Mouse (Mus musculus) forebrain, embryonic 11.5 days (tissue): Measurements from ENCODE around the gene Pkp3. TPM values are rescaled to one million over a fixed set of nuclear protein-coding genes. Genes with fewer than 3 reads are reported as not detected.

Experiments used
- polyA plus RNA-seq: library from polyadenylated mRNA; unstranded; fragments of >200 nt; fragmentation: Nextera tagmentation; extraction: Ambion mirVana; gene quantifications from 2 replicates; pipeline ENCODE4 v1.2.1, GENCODE M21; 2014

Gene Pkp3
- polyA plus RNA-seq, 1 experiment from 2014 or later, result 1.1 TPM

Other genes with a start within 250 kb of the Pkp3 start
- 0.48 TPM in 1 of 2 replicates, not detected in the other for gene Urah, start 243.2 kb upstream of the Pkp3 start, polyA plus RNA-seq
- gene Scgb1c1, start 232.7 kb upstream of the Pkp3 start, polyA plus RNA-seq, result not detected in 2 replicates
- not detected in 2 replicates for gene Odf3, start 230.4 kb upstream of the Pkp3 start, polyA plus RNA-seq
- not detected in 2 replicates for gene Gm45785, start 221.9 kb upstream of the Pkp3 start, polyA plus RNA-seq
- gene Ric8a, start 221.3 kb upstream of the Pkp3 start, polyA plus RNA-seq, result 57.2 and 63.0 TPM in 2 replicates
- gene Bet1l, start 220.6 kb upstream of the Pkp3 start, polyA plus RNA-seq, result 27.2 and 29.1 TPM in 2 replicates
- gene Psmd13, start 196.2 kb upstream of the Pkp3 start, polyA plus RNA-seq, result 242 and 244 TPM in 2 replicates
- gene Sirt3, start 195.9 kb upstream of the Pkp3 start, polyA plus RNA-seq, result 24.3 and 25.2 TPM in 2 replicates
- gene Cox8b, start 177.8 kb upstream of the Pkp3 start, polyA plus RNA-seq, result not detected in 2 replicates
- gene Nlrp6, start 157.3 kb upstream of the Pkp3 start, polyA plus RNA-seq, result 0.11 and 0.37 TPM in 2 replicates
- 15.8 and 16.1 TPM in 2 replicates for gene Pgghg, start 136.8 kb upstream of the Pkp3 start, polyA plus RNA-seq
- 0.49 TPM in 1 of 2 replicates, not detected in the other for gene Ifitm5, start 127.9 kb upstream of the Pkp3 start, polyA plus RNA-seq
- gene Gm45717, start 122.3 kb upstream of the Pkp3 start, polyA plus RNA-seq, result not detected in 2 replicates
- gene Ifitm2, start 122.2 kb upstream of the Pkp3 start, polyA plus RNA-seq, result 225 and 231 TPM in 2 replicates
- 5.6 and 8.1 TPM in 2 replicates for gene Ifitm1, start 111.0 kb upstream of the Pkp3 start, polyA plus RNA-seq
- gene Ifitm3, start 67.4 kb upstream of the Pkp3 start, polyA plus RNA-seq, result 9.4 and 9.7 TPM in 2 replicates
- not detected in 2 replicates for gene Ifitm6, start 60.3 kb upstream of the Pkp3 start, polyA plus RNA-seq
- not detected in 2 replicates for gene Gm17387, start 49.1 kb upstream of the Pkp3 start, polyA plus RNA-seq
- gene B4galnt4, start 17.1 kb upstream of the Pkp3 start, polyA plus RNA-seq, result 22.3 and 23.5 TPM in 2 replicates
- 1.2 and 1.8 TPM in 2 replicates for gene Sigirr, start 22.4 kb downstream of the Pkp3 start, polyA plus RNA-seq
- 0.21 and 0.39 TPM in 2 replicates for gene Ano9, start 39.6 kb downstream of the Pkp3 start, polyA plus RNA-seq
- 70.9 and 75.3 TPM in 2 replicates for gene Ptdss2, start 44.2 kb downstream of the Pkp3 start, polyA plus RNA-seq
- gene Rnh1, start 94.6 kb downstream of the Pkp3 start, polyA plus RNA-seq, result 56.7 and 65.2 TPM in 2 replicates
- 87.5 and 116 TPM in 2 replicates for gene Hras, start 115.8 kb downstream of the Pkp3 start, polyA plus RNA-seq
- gene Lrrc56, start 115.9 kb downstream of the Pkp3 start, polyA plus RNA-seq, result 14.0 and 16.1 TPM in 2 replicates
- 3.3 TPM in 2 replicates for gene Lmntd2, start 135.9 kb downstream of the Pkp3 start, polyA plus RNA-seq
- 47.4 and 49.3 TPM in 2 replicates for gene Rassf7, start 137.6 kb downstream of the Pkp3 start, polyA plus RNA-seq
- 99.6 and 102 TPM in 2 replicates for gene Phrf1, start 150.6 kb downstream of the Pkp3 start, polyA plus RNA-seq
- 0.57 and 1.2 TPM in 2 replicates for gene Irf7, start 188.3 kb downstream of the Pkp3 start, polyA plus RNA-seq
- gene Cdhr5, start 198.6 kb downstream of the Pkp3 start, polyA plus RNA-seq, result not detected in 2 replicates
- 2.5 TPM in 2 replicates for gene Sct, start 200.9 kb downstream of the Pkp3 start, polyA plus RNA-seq
- 0.24 and 0.43 TPM in 2 replicates for gene Drd4, start 213.8 kb downstream of the Pkp3 start, polyA plus RNA-seq
- 74.2 and 80.8 TPM in 2 replicates for gene Deaf1, start 249.5 kb downstream of the Pkp3 start, polyA plus RNA-seq
- gene Tmem80, start 249.5 kb downstream of the Pkp3 start, polyA plus RNA-seq, result 33.2 and 33.5 TPM in 2 replicates